Mouse (Mus musculus) frontal cortex, postnatal 25 days (tissue): Measurements from ENCODE around the gene Rcor1.

ENCODE experiments used
- DNase-seq, 2 experiments: peaks; one replicate each; pipeline ENCODE4 v3.0.0; 2022; ENCODE audit warnings: low spot score in 2 of 2

Gene Rcor1

DNA sequence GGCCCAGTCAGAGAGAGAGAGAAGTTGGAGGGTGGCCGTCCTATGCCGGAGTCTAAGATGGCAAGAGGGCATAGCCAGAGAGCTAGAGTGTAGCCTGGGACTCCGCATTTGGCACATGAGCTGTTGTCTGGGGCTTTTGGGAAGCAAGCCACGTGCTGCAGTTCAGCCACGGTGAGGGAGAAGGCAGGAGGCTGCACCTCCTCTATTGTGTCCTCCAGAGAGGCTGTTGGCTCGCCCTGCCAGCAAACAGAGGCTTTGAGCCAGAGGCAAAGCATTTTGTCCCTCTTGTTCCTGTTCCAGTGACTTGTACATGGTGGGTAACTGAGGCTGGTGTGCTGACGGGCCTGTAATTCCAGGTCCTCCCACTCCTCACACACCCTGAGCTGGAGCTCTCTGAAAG lies 95.0 kb downstream of the Rcor1 start:
- DNase-seq: no peak

GRCm38 (mm10) chr12:111134791-111135733 lies 95.9 kb downstream of the Rcor1 start:
- no peak for DNase-seq

DNA sequence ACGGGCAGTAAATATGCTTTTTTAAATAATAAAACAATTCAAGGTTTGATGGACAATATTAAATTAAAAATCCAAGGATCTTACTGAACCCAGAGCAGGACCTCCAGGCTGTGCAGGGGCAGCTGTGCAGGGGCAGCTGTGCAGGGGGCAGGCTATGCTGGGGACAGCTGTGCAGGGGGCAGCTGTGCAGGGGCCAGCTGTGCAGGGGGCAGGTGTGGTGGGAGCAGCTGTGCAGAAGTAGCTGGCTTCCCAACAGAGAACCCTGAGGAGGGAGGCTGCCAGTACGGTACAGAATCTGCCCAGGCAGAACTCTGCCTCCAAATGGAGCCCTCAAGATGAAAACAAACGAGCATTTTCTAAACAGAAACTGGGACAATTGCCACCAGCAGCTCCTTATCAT lies 96.8 kb downstream of the Rcor1 start:
- no peak for DNase-seq

- no peak for DNase-seq
Observed at GRCm38 (mm10) chr12:111137079-111137478, 97.9 kb downstream of the Rcor1 start.

DNA sequence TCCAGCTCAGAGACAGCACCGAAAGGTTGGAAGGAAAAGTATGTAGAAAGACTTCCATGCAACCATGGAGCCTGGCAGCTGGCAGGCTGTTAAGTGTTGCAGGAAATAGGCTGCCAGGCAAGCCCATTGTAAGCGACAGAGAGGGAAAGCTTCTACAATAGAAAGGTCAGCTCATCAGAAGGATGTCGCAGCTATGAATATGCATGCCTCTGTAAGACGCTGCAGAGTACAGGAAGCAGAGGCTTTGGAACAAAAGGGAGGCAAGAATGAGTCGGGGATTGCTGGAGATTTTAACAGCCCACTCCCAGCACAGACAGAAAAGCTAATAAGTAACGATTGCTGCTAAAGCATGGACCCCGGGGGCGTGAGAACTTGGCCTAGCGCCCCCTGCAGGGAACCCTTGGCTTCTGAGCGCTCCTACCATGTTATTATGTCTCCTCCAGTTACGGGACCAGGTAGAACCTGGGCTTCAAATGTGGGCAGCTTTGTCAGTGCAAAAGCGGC lies 103.9 kb downstream of the Rcor1 start:
- DNase-seq: no peak

- no peak for DNase-seq
Observed at GRCm38 (mm10) chr12:111143509-111144063, 104.4 kb downstream of the Rcor1 start.

DNA sequence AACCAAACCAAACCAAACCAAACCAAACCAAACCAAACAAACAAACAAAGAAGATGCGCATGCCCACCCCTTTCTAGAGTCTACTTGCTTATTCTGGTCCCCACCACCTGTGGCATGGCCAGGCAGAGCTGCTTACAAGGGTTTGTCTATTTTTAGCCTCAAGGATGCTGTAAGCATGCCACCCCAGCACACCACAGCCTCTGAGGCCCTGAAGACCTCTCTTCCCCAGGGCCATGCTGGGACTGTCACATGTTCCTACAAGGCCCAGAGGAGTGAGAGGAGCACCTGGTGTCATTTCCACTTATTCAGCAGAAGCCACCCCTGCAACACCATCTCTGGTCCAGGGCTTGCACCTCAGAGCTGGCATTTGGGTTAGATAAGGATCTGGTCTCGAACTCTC lies 105.4 kb downstream of the Rcor1 start:
- no peak for DNase-seq

DNA sequence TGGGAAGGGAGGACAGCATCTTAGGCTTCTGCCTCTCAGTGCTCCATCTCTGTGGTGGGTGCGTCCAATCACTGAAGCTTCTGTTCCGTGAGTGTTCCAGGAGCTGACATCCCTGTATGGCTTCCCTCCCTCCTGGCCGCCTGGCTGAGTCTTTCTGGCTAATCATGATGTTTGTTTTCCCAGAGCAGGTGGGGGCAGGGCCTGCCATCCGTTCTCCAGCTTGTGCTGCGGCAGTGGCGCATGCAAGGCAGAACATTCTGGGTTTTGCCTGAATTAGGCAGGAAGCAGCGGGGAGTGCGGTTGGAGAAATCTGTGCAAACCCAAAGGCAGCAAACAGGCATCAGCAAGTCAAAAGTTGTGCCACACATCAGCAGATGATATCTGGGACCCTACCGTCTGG lies 106.1 kb downstream of the Rcor1 start:
- DNase-seq: peak in 1 of 2 experiments; percentile 40

DNA sequence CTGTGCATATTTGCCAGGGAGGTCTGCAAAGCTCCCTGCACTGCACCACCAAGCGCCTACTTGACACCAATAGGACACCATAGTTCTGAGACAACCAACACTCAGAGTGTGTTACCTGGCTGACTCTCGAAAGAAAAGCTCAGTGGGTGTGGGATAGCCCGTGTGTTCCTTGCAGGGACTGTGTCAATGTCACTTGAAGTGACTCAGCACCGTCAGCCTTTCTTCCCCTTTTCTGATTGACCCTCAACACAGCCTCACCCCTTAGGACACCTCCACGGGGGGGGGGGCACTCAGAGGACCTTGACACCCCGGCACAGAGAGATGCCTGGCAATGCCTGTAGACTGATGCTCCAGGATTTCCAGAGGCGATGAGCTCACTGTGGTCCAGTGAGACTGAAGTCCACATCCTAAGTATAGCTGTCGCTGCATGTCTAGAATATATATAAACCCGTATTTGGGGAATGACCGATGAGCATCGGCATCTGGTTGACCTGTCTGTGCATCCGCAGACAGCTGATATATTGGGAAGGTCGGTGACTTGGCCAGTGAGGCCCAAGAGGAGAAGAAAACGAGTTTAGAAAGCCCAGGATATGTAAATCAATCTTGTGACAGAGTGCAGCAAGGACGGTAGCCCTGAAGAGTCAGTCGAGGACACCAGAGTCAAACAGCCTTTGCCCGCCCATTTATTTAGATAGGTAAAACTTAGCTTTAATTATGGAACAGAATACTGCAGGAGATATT lies 110.5 kb downstream of the Rcor1 start:
- DNase-seq: no peak

- DNase-seq: no peak
Observed at GRCm38 (mm10) chr12:111150236-111150596, 111.1 kb downstream of the Rcor1 start.

GRCm38 (mm10) chr12:111151422-111152156 lies 112.4 kb downstream of the Rcor1 start:
- no peak for DNase-seq

DNA sequence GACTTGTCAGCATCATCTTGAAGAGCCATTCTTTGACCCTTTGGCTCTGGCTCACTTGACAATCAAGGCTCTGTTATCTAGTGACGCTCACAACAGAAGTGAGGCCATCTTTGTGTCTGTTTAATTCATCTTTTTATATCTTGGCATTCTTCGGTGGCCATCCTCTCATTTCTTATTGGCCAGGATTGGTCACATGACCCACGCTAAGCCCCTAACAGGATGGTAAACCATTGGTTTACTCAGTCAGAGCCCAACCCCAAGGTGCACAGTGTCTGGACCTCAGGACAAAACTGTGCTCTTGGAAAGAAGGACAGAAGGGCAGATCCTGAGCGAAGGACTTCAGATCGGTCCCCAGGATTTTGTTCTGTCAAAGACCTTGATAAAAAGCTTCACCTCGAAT lies 113.4 kb downstream of the Rcor1 start:
- no peak for DNase-seq

GRCm38 (mm10) chr12:111152981-111153710 lies 114.0 kb downstream of the Rcor1 start:
- no peak for DNase-seq

DNA sequence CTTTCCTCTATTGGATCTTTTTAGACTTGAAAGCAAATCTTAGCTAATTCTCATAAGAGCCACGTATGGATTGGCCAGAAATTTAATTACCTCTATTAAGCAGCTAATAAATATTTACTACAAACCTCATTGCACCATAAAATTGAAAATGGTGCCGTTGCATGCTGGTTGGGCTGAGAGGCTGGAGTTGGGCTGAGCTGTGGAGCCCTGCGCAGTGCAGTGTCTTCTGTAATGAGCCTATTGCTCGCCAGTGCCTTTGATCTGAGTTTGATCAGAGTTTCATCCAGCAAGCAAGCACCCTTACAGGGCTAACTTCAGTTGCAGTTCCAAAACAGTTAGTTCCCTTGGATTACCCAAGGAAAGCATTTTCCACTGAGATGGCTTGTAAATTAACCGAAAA lies 114.8 kb downstream of the Rcor1 start:
- DNase-seq: no peak

DNA sequence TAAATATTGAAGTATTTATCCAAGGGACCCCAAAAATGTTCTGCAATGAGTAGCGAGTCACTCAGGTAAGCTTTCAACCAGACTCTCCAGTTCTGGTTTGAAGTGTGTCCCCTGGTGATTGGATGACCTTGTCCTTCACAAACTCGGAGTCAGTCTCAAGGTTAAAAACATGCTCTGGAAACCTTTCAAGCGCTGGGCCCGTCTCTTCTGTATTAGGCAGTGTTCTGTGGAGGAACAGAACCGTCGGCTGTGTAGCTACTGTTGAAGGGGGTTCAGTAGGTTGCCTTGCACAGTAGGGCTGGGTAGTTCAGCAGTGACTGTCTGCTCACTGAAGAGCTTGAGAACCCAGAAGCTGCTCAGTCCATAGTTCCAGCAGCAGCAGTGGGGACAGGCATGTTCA lies 115.5 kb downstream of the Rcor1 start:
- no peak for DNase-seq

- DNase-seq: no peak
Observed at GRCm38 (mm10) chr12:111155756-111156155, 116.6 kb downstream of the Rcor1 start.

DNA sequence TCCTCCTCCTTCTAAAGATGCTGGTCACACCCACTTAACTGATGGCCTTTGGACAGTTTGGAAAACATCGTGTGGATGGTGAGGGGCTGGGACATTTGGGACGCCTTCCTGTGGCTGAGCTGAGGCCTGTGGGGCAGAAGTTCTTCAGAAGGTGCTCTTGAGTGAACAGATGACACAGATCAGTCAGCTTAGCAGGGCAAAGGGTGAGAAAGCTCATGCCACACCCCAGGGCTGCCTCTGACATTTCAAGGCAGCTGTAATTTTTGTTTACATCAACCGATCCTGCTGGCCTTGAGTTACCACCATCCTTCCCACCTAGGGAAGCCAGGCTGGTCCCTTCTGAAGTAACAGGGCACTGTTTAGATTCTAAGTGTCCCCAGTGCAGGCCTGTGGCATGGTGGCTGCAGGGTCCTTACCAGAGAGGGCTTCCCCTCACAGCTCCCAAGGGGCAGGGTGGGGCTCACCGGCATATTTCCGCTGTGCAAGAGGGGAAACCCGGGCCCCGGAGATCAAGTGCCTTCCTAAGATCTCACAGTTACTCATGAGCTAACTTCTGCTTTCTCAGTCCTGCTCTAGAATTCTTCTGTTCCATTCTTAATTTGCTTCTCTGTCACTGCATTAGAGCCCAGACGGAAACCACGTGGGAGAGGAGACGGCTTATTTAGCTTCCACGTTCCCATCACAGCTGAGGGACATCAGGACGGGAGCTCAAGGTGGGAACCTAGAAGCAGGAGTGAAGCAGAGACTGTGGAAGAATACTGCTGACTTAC lies 120.7 kb downstream of the Rcor1 start:
- DNase-seq: no peak

DNA sequence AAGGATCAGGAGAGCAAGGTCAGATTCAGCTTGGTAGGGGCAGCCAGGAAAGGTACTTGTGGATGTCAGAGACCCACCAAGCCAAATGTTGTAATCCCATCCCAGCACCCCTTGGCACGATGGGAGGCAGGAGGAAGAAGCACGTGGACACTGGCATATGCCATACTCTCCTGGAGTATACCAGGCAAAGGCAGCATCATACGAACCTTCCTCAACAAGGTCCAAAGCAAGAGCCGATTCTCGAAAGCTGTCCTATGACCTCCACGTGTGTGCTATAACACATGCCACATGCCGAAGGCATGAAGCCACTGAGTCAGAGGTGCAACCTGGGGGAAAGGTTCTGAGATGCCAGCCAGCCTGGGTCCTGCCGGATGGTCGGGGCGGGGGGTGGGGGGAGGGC lies 121.7 kb downstream of the Rcor1 start:
- no peak for DNase-seq

DNA sequence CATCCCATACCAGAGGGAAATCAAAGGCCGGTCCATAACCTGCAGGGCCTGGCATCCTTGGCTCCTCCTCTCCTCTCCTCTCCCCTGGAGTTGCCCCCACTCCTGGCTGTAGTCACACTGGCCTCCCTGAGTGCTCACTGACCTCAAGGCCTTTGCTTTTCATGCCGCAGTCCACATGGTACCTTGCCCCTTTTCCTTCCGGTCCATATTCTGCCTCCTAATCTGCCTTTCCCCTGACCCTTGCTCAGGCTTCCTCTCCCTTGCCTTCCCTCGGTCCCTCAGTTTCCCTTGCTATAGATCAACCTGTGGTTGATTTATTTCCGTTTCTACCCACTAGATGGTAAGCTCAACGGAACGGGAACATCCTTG lies 122.8 kb downstream of the Rcor1 start:
- DNase-seq: no peak

- peak in 1 of 2 experiments; percentile 34 for DNase-seq
Observed at GRCm38 (mm10) chr12:111162312-111163061, 123.3 kb downstream of the Rcor1 start.
